ENCODE assay signal across 13 mouse cellular contexts in the genomic region with DNA sequence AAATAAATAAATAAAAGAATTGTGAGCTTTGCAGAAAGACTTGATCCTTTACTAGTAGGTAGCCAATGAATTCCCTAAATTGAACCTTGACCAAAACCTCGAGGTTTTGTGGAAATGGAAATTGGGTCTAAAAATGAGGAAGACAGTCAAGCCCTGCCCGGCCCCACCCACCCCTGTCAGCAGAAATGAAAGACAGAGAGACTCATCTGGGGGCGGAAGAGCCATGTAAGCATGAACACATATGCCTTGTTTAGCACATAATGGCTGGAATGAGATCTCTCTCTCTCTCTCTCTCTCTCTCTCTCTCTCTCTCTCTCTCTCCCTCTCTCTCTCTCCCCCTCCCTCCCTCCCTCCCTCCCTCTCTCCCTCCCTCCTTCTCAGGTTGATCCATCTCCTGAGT.
"Had no signal": no experiment of that assay in that cellular context is flagged by ENCODE, and none has a peak within 500 bp of the region (broad histone marks: within the 10 kb centered on the region; RNA-seq: fewer than 3 reads in every experiment).

No protein-coding gene starts in this region.

- H3K9me3 ChIP-seq: kidney, embryonic 15.5 days; limb, embryonic 13.5 days; midbrain, embryonic 15.5 days had no signal

- H3K4me3 ChIP-seq: kidney, embryonic 15.5 days; limb, embryonic 13.5 days; midbrain, embryonic 15.5 days had no signal

- H3K27me3 ChIP-seq: kidney, embryonic 15.5 days; limb, embryonic 13.5 days; midbrain, embryonic 15.5 days had no signal

- H3K9ac ChIP-seq: kidney, embryonic 15.5 days; limb, embryonic 13.5 days; liver, embryonic 14.5 days; midbrain, embryonic 15.5 days had no signal

- H3K4me1 ChIP-seq: kidney, embryonic 15.5 days; limb, embryonic 13.5 days; midbrain, embryonic 15.5 days had no signal

- ATAC-seq: lung, postnatal 0 days had no signal

- H3K36me3 ChIP-seq: kidney, embryonic 15.5 days; limb, embryonic 13.5 days; midbrain, embryonic 15.5 days had no signal

- DNase-seq: kidney, postnatal 14 days; left cerebral cortex, postnatal 4 days; lung, adult 2 months; lung, postnatal 36 days; right cerebral cortex, postnatal 4 days; spleen, adult 18-20 months; thymus, adult 18-20 months; thymus, postnatal 14 days had no signal

- H3K27ac ChIP-seq: kidney, embryonic 15.5 days; limb, embryonic 13.5 days; liver, embryonic 14.5 days; midbrain, embryonic 15.5 days had no signal

- H3K4me2 ChIP-seq: kidney, embryonic 15.5 days; limb, embryonic 13.5 days; midbrain, embryonic 15.5 days had no signal
